Mouse (Mus musculus): ENCODE measurements around the gene Mpg.

Mpg gene

GRCm38 (mm10) chr11:32265117-32265738 is 38.9 kb downstream of the Mpg start:
- no peak for DNase-seq

GRCm38 (mm10) chr11:32266194-32266593 is 39.9 kb downstream of the Mpg start:
- no peak for DNase-seq

- no peak for DNase-seq
Measured at GRCm38 (mm10) chr11:32266776-32267175, 40.5 kb downstream of the Mpg start.

GRCm38 (mm10) chr11:32267188-32267884 is 41.0 kb downstream of the Mpg start, which contains the start of gene Nprl3:
Nprl3 (minus strand) TSS chr11:32267707.
- DNase-seq = peak; percentile 99

- peak; percentile 14 for DNase-seq
Measured at GRCm38 (mm10) chr11:32267964-32268363, 41.7 kb downstream of the Mpg start.

GRCm38 (mm10) chr11:32268952-32269351 is 42.6 kb downstream of the Mpg start:
- DNase-seq = no peak

GRCm38 (mm10) chr11:32271178-32271577 is 44.9 kb downstream of the Mpg start:
- DNase-seq = no peak

- no peak for DNase-seq
Measured at GRCm38 (mm10) chr11:32276347-32276746, 50.0 kb downstream of the Mpg start, which contains the start of gene Hba-x. Hba-x (plus strand) TSS chr11:32276400.

- no peak for DNase-seq
Measured at GRCm38 (mm10) chr11:32277736-32278457, 51.6 kb downstream of the Mpg start.

GRCm38 (mm10) chr11:32278458-32278957 is 52.2 kb downstream of the Mpg start:
- DNase-seq = no peak

GRCm38 (mm10) chr11:32280646-32281045 is 54.3 kb downstream of the Mpg start:
- DNase-seq = no peak

GRCm38 (mm10) chr11:32281416-32282144 is 55.3 kb downstream of the Mpg start:
- no peak for DNase-seq

Data from kidney, postnatal 10 days (tissue).